Mouse (Mus musculus): Measurements from ENCODE around the gene Mgat4b.

Mgat4b gene

GRCm38 (mm10) chr11:50225611-50226378 is 15.1 kb downstream of the Mgat4b start:
- peak in 1 of 2 experiments; percentile 34 for DNase-seq (ENCODE audit: low spot score in 2 of 2)

GRCm38 (mm10) chr11:50226406-50226805 is 15.7 kb downstream of the Mgat4b start:
- DNase-seq (ENCODE audit: low spot score in 2 of 2) = no peak

GRCm38 (mm10) chr11:50227226-50227625 is 16.5 kb downstream of the Mgat4b start:
- no peak for DNase-seq (ENCODE audit: low spot score in 2 of 2)

- DNase-seq (ENCODE audit: low spot score in 2 of 2) = no peak
Observed at GRCm38 (mm10) chr11:50227736-50228135, 17.0 kb downstream of the Mgat4b start.

GRCm38 (mm10) chr11:50228772-50229171 is 18.1 kb downstream of the Mgat4b start:
- no peak for DNase-seq (ENCODE audit: low spot score in 2 of 2)

- no peak for DNase-seq (ENCODE audit: low spot score in 2 of 2)
Observed at GRCm38 (mm10) chr11:50229252-50229910, 18.7 kb downstream of the Mgat4b start.

- no peak for DNase-seq (ENCODE audit: low spot score in 2 of 2)
Observed at GRCm38 (mm10) chr11:50230481-50231304, 20.0 kb downstream of the Mgat4b start.

GRCm38 (mm10) chr11:50231411-50231810 is 20.7 kb downstream of the Mgat4b start:
- peak; percentile 31 to 66 for DNase-seq (ENCODE audit: low spot score in 2 of 2)

GRCm38 (mm10) chr11:50233022-50233421 is 22.3 kb downstream of the Mgat4b start:
- DNase-seq (ENCODE audit: low spot score in 2 of 2) = no peak

- no peak for DNase-seq (ENCODE audit: low spot score in 2 of 2)
Observed at GRCm38 (mm10) chr11:50233993-50234392, 23.3 kb downstream of the Mgat4b start.

GRCm38 (mm10) chr11:50234606-50235005 is 23.9 kb downstream of the Mgat4b start:
- DNase-seq (ENCODE audit: low spot score in 2 of 2) = no peak

- DNase-seq (ENCODE audit: low spot score in 2 of 2) = peak; percentile 85 to 93
Observed at GRCm38 (mm10) chr11:50236540-50236936, 25.8 kb downstream of the Mgat4b start.

- DNase-seq (ENCODE audit: low spot score in 2 of 2) = peak in 1 of 2 experiments; percentile 24
Observed at GRCm38 (mm10) chr11:50236937-50237835, 26.5 kb downstream of the Mgat4b start.

- no peak for DNase-seq (ENCODE audit: low spot score in 2 of 2)
Observed at GRCm38 (mm10) chr11:50238324-50238723, 27.6 kb downstream of the Mgat4b start, which contains the start of gene Ltc4s. Gene Ltc4s, minus strand, starts transcription at chr11:50238616.

GRCm38 (mm10) chr11:50238821-50239791 is 28.4 kb downstream of the Mgat4b start:
- DNase-seq (ENCODE audit: low spot score in 2 of 2) = no peak

GRCm38 (mm10) chr11:50240235-50240911 is 29.7 kb downstream of the Mgat4b start:
- DNase-seq (ENCODE audit: low spot score in 2 of 2) = no peak

GRCm38 (mm10) chr11:50243926-50244325 is 33.2 kb downstream of the Mgat4b start:
- no peak for DNase-seq (ENCODE audit: low spot score in 2 of 2)

- DNase-seq (ENCODE audit: low spot score in 2 of 2) = no peak
Observed at GRCm38 (mm10) chr11:50245269-50245668, 34.6 kb downstream of the Mgat4b start.

GRCm38 (mm10) chr11:50248473-50249171 is 37.9 kb downstream of the Mgat4b start:
- DNase-seq (ENCODE audit: low spot score in 2 of 2) = no peak

Data from thymus, postnatal 10 days (tissue).